Mouse (Mus musculus) c-Kit-positive CD71-positive TER-119-negative erythroid progenitor cells, embryonic 14.5 days (primary cell): ENCODE measurements around the gene Crybg1.

Source experiments
- DNase-seq: peaks from one replicate; pipeline ENCODE4 v3.0.0-alpha.2; 2013; ENCODE audit warnings: low read depth

Crybg1 gene

DNA sequence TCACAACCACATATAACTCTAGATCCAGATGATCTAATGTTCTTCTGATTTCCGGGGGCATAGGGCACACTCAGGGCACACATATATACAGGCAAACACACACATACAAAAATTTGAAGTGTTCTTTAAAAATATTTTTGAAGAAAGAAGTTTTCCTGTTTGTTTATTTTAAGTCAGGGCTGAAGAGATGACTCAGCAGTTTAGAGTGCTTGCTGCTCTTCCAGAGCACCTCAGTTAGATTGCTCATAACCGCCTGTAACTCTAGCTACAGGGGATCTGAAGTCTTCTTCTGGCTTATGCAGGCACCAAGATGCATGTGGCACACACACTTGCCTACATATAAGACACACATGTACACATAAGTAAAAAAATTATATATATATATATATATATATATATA is 56.9 kb downstream of the Crybg1 start:
- no peak for DNase-seq

GRCm38 (mm10) chr10:44080351-44080750 is 68.3 kb downstream of the Crybg1 start:
- DNase-seq, result no peak

GRCm38 (mm10) chr10:44078799-44079521 is 69.7 kb downstream of the Crybg1 start:
- no peak for DNase-seq

DNA sequence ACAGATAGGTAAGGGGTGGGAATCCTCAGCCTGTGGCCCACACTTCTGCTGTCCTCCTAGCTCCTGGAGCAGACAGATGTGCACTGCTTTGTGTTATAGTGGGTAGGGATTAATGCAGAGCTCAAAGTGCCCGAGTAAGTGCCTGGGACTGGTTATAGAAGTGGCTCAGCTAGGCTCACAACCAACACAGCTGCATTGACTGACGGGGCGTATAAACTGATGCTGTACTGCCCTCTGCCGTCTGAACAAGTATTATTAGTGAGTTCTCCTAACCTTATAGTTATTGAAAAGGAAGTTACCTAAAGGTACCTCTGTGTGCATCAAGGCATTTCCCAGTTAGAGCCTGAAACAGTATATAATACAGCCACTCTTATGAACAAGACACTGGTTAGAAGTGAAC is 77.6 kb downstream of the Crybg1 start:
- peak; percentile 44 for DNase-seq

- peak; percentile 8 for DNase-seq
Measured at GRCm38 (mm10) chr10:44069131-44069530, 79.5 kb downstream of the Crybg1 start.

GRCm38 (mm10) chr10:44065848-44066360 is 82.7 kb downstream of the Crybg1 start:
- DNase-seq, result no peak

DNA sequence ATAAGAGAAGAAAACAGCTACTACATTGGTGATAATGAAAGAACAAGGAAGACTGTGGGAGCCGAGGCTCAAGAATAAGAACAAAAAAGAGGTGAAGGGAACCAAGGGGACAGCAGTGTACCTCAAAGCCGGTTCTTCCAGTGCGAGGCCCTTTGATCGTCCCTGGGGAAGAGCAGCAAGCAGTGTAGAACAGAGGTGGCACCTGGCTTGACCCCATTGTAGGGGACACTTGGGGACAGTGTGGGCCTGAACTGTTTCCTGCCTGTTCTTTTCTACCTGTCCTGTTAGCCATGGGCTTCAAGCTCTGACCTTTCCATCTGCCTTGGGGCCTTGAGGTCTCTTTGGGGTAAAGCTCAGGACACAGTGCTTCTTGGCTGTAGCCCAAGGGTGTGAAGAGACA is 85.7 kb downstream of the Crybg1 start:
- DNase-seq, result no peak

- DNase-seq, result no peak
Measured at GRCm38 (mm10) chr10:44050913-44051312, 97.7 kb downstream of the Crybg1 start.

- no peak for DNase-seq
Measured at GRCm38 (mm10) chr10:44044727-44045126, 103.9 kb downstream of the Crybg1 start.

- DNase-seq, result no peak
Measured at GRCm38 (mm10) chr10:44043630-44044029, 105.0 kb downstream of the Crybg1 start.

- no peak for DNase-seq
Measured at GRCm38 (mm10) chr10:44039185-44039584, 109.5 kb downstream of the Crybg1 start.

GRCm38 (mm10) chr10:44037918-44038544 is 110.6 kb downstream of the Crybg1 start:
- no peak for DNase-seq

GRCm38 (mm10) chr10:44029566-44029965 is 119.1 kb downstream of the Crybg1 start:
- DNase-seq, result no peak

DNA sequence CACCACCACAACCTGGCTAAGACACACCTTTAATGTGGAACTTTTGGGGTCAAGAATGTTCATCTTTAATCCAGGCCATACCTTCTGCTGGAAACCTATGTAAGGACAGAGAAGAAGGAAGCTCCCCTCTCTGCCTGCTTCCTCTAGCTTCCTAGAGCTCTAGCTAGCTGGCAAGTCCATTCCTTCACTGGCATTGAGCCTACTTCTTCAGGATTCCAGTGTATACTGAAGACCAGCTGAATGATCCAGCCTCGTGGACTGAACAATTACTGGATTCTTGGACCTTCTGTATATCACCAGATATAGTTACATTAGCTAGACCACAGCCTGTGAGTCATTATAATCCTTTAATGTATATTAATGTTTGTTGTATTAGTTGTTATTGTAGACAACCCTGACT is 121.4 kb downstream of the Crybg1 start:
- DNase-seq, result no peak

DNA sequence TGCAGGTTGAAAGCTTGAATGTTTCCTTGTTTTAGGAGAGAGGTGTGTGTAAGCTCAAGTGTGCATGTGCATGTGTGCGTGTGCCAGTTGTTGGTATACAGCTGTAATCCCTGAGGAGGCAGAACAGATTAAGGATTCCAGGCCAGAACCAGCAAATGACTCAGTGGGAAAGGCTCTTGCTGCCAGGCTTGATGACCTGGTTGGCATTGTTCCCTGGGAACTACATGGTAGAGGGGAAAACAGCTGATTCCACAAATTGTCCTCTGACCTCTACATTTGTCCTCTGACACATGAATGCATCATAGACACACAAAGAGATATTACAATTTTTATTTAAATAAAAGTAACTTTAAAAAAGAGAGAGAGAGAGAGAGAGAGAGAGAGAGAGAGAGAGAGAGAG is 122.5 kb downstream of the Crybg1 start:
- DNase-seq, result no peak

DNA sequence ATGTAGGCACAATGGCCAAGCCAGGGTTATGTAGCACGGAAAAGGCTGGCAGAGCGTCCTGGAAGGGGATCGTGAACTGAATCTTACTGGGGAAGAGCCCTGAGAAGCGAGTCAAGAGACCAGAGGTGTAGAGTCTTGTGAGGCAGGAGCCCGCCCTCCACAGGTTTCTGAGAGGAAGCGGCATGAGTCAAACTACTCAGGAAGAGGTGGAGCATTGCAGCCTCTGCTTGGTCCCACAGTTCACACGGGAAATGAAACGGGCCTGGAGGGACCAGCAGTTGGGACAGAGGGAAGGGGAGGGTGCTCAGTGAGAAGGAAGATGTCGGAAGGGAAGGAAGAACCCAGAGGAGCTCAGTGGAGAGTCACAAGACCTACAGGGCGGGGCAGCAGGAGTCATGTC is 123.9 kb downstream of the Crybg1 start:
- DNase-seq, result no peak

DNA sequence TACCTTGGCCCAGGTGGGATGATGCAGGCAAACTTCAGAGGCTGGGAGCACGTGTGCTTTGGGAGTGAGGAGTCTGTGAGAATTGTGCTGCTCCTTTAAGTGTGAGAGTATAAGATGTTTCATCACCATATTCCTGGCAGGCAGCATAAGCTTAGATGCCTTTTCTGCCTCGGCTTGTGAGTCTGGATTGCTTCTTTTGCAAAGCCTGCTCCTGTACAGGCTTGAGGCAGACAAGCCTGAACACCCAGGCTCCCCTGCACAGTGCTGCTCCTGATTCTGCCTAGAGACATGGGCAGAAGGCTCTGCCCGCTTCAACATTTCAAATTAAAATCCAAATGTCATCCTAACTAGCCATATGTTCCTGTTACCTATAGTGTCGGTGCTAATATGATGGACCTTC is 128.5 kb downstream of the Crybg1 start:
- no peak for DNase-seq

GRCm38 (mm10) chr10:44018562-44018961 is 130.1 kb downstream of the Crybg1 start:
- no peak for DNase-seq

- DNase-seq, result no peak
Measured at GRCm38 (mm10) chr10:44015631-44016030, 133.0 kb downstream of the Crybg1 start.

DNA sequence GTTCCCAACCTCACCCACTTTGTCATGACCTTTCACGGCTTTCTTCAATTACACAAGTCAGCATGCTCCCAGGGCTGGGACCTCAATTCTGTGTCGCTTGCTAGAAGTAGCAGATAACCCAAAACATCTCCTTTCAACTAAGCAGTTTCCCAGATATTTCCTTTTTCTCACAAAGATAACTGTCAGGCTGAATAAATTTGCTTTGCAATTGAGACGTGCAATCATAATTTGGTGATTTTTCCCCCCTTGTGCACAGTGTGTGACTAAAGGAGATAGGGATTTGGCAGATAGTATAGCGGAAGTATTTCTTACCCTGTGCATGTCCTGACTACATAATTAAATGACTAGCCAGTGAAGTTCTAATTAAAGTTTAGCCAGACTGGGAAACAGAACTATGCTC is 134.8 kb downstream of the Crybg1 start:
- no peak for DNase-seq

DNA sequence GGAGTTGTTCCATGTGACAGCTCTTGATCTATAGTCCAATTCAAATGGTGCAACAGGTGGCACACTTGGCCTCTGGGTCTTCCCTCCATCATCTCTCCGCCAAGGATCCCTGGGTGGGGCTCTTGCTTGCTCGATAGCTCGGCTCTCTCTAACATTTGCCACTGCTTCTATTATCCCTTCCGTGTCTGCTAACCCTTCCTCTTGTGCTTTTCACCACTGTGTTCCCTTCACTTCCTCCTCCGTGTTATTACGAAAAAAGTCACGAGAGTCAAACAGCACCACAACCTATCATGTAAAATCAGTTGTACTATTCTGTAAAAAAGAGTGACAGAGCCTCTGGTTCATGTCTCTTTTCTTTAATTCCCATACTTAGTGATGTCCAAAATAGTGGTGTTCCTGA is 137.2 kb downstream of the Crybg1 start:
- DNase-seq, result no peak

- no peak for DNase-seq
Measured at GRCm38 (mm10) chr10:44008808-44009207, 139.8 kb downstream of the Crybg1 start.

- no peak for DNase-seq
Measured at GRCm38 (mm10) chr10:44006815-44007214, 141.8 kb downstream of the Crybg1 start.
